ENCODE assay signal across 8 mouse cellular contexts in genomic region chr19:19111428-19112170, GRCm38 (mm10). TPM values are rescaled to one million over a fixed set of nuclear protein-coding genes. Genes with fewer than 3 reads are reported as not detected.
DNase-seq lines count a peak whose midpoint lies in the region; ATAC-seq and TF ChIP-seq lines count a peak whose summit lies in the region.

No protein-coding gene starts in this region.

- H3K4me3 ChIP-seq in testis, adult 2 months (ENCODE audit: control insufficient read depth, low read depth, low read length): peak overlapping the region; percentile 65
- H3K4me3 ChIP-seq in limb, embryonic 11.5 days (ENCODE audit: low read depth, low read length): peak overlapping the region; percentile 39
- H3K4me3 ChIP-seq in stomach, embryonic 16.5 days (replicated peaks; ENCODE audit: low read length): peak overlapping the region; percentile 57

- 3% methylated on average over 12 of the region's 12 CpGs for WGBS in limb, embryonic 11.5 days
- 2% methylated on average over 12 of the region's 12 CpGs for WGBS in stomach, embryonic 16.5 days

- H3K27ac ChIP-seq in testis, adult 2 months (ENCODE audit: control insufficient read depth, insufficient read depth, low read depth, low read length): no peak overlapping the region
- no peak overlapping the region for H3K27ac ChIP-seq in limb, embryonic 11.5 days (replicated peaks; ENCODE audit: low read depth, low read length)
- H3K27ac ChIP-seq in stomach, embryonic 16.5 days (ENCODE audit: low read length): no peak overlapping the region

- ATAC-seq in limb, embryonic 11.5 days (ENCODE audit: insufficient number of reproducible peaks, low FRiP score, low TSS enrichment, low read depth): peak; percentile 38; the same call in 1 of the 2 replicates
- no peak for ATAC-seq in stomach, embryonic 16.5 days (ENCODE audit: insufficient read depth, low FRiP score)

- no peaks in the 10 kb centered on the region for H3K27me3 ChIP-seq in testis, adult 2 months (ENCODE audit: control insufficient read depth, insufficient read depth, low read length)
- H3K27me3 ChIP-seq in limb, embryonic 11.5 days (ENCODE audit: control insufficient read depth, insufficient read depth, low read length): peaks cover 17% of the 10 kb centered on the region
- H3K27me3 ChIP-seq in stomach, embryonic 16.5 days (ENCODE audit: control insufficient read depth, insufficient read depth, low read length): peaks cover 21% of the 10 kb centered on the region

- H3K4me2 ChIP-seq in limb, embryonic 11.5 days (ENCODE audit: low read depth, severe bottlenecking): peak overlapping the region; percentile 86
- peak overlapping the region; percentile 98 for H3K4me2 ChIP-seq in stomach, embryonic 16.5 days (ENCODE audit: low read depth, low read length)

- DNase-seq in adrenal gland, postnatal 10 days: peak; percentile 12
- no peak for DNase-seq in adrenal gland, adult 18-20 months (ENCODE audit: low spot score in 2 of 2)
- no peak for DNase-seq in testis, postnatal 14 days (ENCODE audit: low spot score)
- no peak for DNase-seq in limb, embryonic 11.5 days (ENCODE audit: low spot score)
- no peak for DNase-seq in thymus, postnatal 0 days (ENCODE audit: low spot score)
- DNase-seq in spleen, postnatal 10 days (ENCODE audit: low spot score in 2 of 2): no peak

- no peaks in the 10 kb centered on the region for H3K36me3 ChIP-seq in testis, adult 2 months (ENCODE audit: control insufficient read depth, insufficient read depth, low read length)
- H3K36me3 ChIP-seq in limb, embryonic 11.5 days (ENCODE audit: control insufficient read depth, insufficient read depth, low read length): no peaks in the 10 kb centered on the region
- no peaks in the 10 kb centered on the region for H3K36me3 ChIP-seq in stomach, embryonic 16.5 days (ENCODE audit: control insufficient read depth, insufficient read depth, low read length)

- no peaks in the 10 kb centered on the region for H3K9me3 ChIP-seq in limb, embryonic 11.5 days (ENCODE audit: control insufficient read depth, low read length)
- no peaks in the 10 kb centered on the region for H3K9me3 ChIP-seq in stomach, embryonic 16.5 days (replicated peaks; ENCODE audit: control insufficient read depth, low read length)

- TF ChIP-seq POLR2A in testis, adult 2 months (IDR thresholded peaks at IDR 0.05; ENCODE audit: control insufficient read depth, low read depth, low read length): no peak

- H3K4me1 ChIP-seq in testis, adult 2 months (ENCODE audit: control insufficient read depth, insufficient read depth, low read length): peaks cover 11% of the 10 kb centered on the region
- H3K4me1 ChIP-seq in limb, embryonic 11.5 days (ENCODE audit: control insufficient read depth, insufficient read depth, low read length): no peaks in the 10 kb centered on the region; the same call in 1 of the 2 replicates
- peaks cover 6% of the 10 kb centered on the region; the same call in 1 of the 2 replicates for H3K4me1 ChIP-seq in stomach, embryonic 16.5 days (ENCODE audit: control insufficient read depth, insufficient read depth, low read length)

- no peak overlapping the region for H3K9ac ChIP-seq in limb, embryonic 11.5 days (ENCODE audit: low read length)
- H3K9ac ChIP-seq in stomach, embryonic 16.5 days (ENCODE audit: low read length): 0 out of 2 replicates have a peak overlapping the region, but pooled peaks have one; percentile 19

- no peak for TF ChIP-seq CTCF in testis, adult 2 months (IDR thresholded peaks at IDR 0.05; ENCODE audit: control insufficient read depth, insufficient read depth, insufficient replicate concordance, low read depth, low read length)

RNA-seq across cellular contexts. Expression of gene Rorb, which starts 0.6 kb away (rescaled TPM):
- under 1 TPM; 0.54 to 0.85 TPM for total RNA-seq in adrenal gland, postnatal 10 days (2021)
- total RNA-seq in adrenal gland, adult 18-20 months (2021): under 1 TPM; 0.33 to 0.74 TPM
- polyA plus RNA-seq in testis, adult 2 months (2012; rRNA removed): 0.04 TPM in 2 replicates
- 0.35 and 0.51 TPM in 2 replicates for polyA plus RNA-seq in limb, embryonic 11.5 days (2014; fragmentation: Nextera tagmentation; extraction: Ambion mirVana)
- 0.34 and 0.71 TPM in 2 replicates for polyA plus RNA-seq in stomach, embryonic 16.5 days (2015; fragmentation: Nextera tagmentation; extraction: Ambion mirVana)
- 0.01 TPM in 1 of 2 replicates, not detected in the other for polyA plus RNA-seq in thymus, postnatal 0 days (2015; fragmentation: Nextera tagmentation; extraction: Ambion mirVana)
